Mouse (Mus musculus): ENCODE data around the gene Gm10073. TPM values are rescaled to one million over a fixed set of nuclear protein-coding genes. Genes with fewer than 3 reads are reported as not detected.

Gm10073 gene
- polyA plus RNA-seq, 1 experiment from 2014 or later = 11.1 TPM

Other genes starting within 250 kb of the Gm10073 start
- gene Smpd3, start 235.5 kb downstream of the Gm10073 start, polyA plus RNA-seq (2015; fragmentation: Nextera tagmentation; extraction: Ambion mirVana) = 45.1 and 50.1 TPM in 2 replicates
- gene Zfp90, start 158.1 kb downstream of the Gm10073 start, polyA plus RNA-seq (2015; fragmentation: Nextera tagmentation; extraction: Ambion mirVana) = 34.2 and 39.3 TPM in 2 replicates
- not detected in 2 replicates for gene 6030452D12Rik, start 72.9 kb downstream of the Gm10073 start, polyA plus RNA-seq (2015; fragmentation: Nextera tagmentation; extraction: Ambion mirVana)
- gene Cdh3, start 62.6 kb downstream of the Gm10073 start, polyA plus RNA-seq (2015; fragmentation: Nextera tagmentation; extraction: Ambion mirVana) = 8.5 and 13.7 TPM in 2 replicates
- gene Cdh1, start 29.9 kb upstream of the Gm10073 start, polyA plus RNA-seq (2015; fragmentation: Nextera tagmentation; extraction: Ambion mirVana) = 1.9 and 21.6 TPM in 2 replicates
- gene Tango6, start 109.6 kb upstream of the Gm10073 start, polyA plus RNA-seq (2015; fragmentation: Nextera tagmentation; extraction: Ambion mirVana) = 6.2 and 6.8 TPM in 2 replicates